Comparison of ENCODE assay signal across 11 mouse cellular contexts in the genomic region with DNA sequence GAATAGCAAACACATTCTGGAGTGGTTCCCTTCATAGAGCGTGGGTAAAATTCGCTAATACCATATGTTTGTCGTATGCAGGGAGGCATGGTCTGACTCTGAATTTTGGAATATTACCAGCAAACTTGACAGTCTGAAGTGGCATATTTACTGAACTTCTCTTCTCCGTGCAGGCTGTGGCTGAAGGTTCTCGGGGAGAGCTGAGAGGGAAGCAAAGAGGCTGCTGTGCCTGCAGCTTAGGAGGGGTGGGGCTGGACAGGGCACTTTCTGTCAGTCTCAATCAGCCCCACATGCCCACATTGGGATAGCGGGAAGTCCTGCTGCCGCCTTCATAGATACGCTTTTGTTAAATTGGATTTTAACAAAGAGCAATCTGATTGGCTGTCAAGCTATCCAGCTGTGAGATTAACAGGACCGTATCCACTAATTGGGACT.
DNase-seq lines count a peak whose midpoint lies in the region; ATAC-seq and TF ChIP-seq lines count a peak whose summit lies in the region.
"Had no signal": no experiment of that assay in that cellular context is flagged by ENCODE, and none has a peak within 500 bp of the region (broad histone marks: within the 10 kb centered on the region; RNA-seq: fewer than 3 reads in every experiment).

No protein-coding gene starts in this region.

- no peak for TF ChIP-seq CTCF in lung, embryonic 14.5 days (IDR thresholded peaks at IDR 0.05; ENCODE audit: low read depth)
- TF ChIP-seq CTCF in midbrain, postnatal 0 days (IDR thresholded peaks at IDR 0.05) = no peak

- H3K36me3 ChIP-seq in lung, embryonic 14.5 days (ENCODE audit: insufficient read depth) = no peaks in the 10 kb centered on the region
- no peaks in the 10 kb centered on the region for H3K36me3 ChIP-seq in embryonic facial prominence, embryonic 13.5 days
- no peaks in the 10 kb centered on the region for H3K36me3 ChIP-seq in hindbrain, embryonic 10.5 days
- H3K36me3 ChIP-seq in midbrain, postnatal 0 days (ENCODE audit: insufficient read depth, low read length) = no peaks in the 10 kb centered on the region
- H3K36me3 ChIP-seq in kidney, embryonic 16.5 days (ENCODE audit: insufficient read depth, low read length) = no peaks in the 10 kb centered on the region

- H3K9me3 ChIP-seq in lung, embryonic 14.5 days (ENCODE audit: low read depth, low read length) = no peaks in the 10 kb centered on the region
- no peaks in the 10 kb centered on the region for H3K9me3 ChIP-seq in embryonic facial prominence, embryonic 13.5 days
- no peaks in the 10 kb centered on the region for H3K9me3 ChIP-seq in hindbrain, embryonic 10.5 days
- no peaks in the 10 kb centered on the region for H3K9me3 ChIP-seq in midbrain, postnatal 0 days (ENCODE audit: low read length)
- no peaks in the 10 kb centered on the region for H3K9me3 ChIP-seq in kidney, embryonic 16.5 days (ENCODE audit: low read length)

- peak; percentile 58 for DNase-seq in lung, embryonic 14.5 days
- DNase-seq in lung, postnatal 25 days (ENCODE audit: low spot score) = no peak
- peak; percentile 12 for DNase-seq in hindbrain, embryonic 10.5 days (ENCODE audit: low spot score)
- DNase-seq in midbrain, postnatal 0 days (ENCODE audit: low spot score) = peak; percentile 64
- no peak for DNase-seq in urinary bladder, adult 18-20 months (ENCODE audit: low spot score in 2 of 2)
- DNase-seq: gastrocnemius, postnatal 14 days; heart, postnatal 14 days; kidney, postnatal 4 days; right cerebral cortex, postnatal 14 days had no signal

- H3K4me2 ChIP-seq in lung, embryonic 14.5 days = peak overlapping the region; percentile 21; the same call in 1 of the 2 replicates
- peak overlapping the region; percentile 40 for H3K4me2 ChIP-seq in embryonic facial prominence, embryonic 13.5 days
- peak overlapping the region; percentile 25; the same call in 1 of the 2 replicates for H3K4me2 ChIP-seq in midbrain, postnatal 0 days (ENCODE audit: low read depth, low read length, poor library complexity, severe bottlenecking)
- no peak overlapping the region for H3K4me2 ChIP-seq in kidney, embryonic 16.5 days (replicated peaks; ENCODE audit: low read depth, low read length)

- no peak overlapping the region for H3K9ac ChIP-seq in lung, embryonic 14.5 days
- no peak overlapping the region for H3K9ac ChIP-seq in embryonic facial prominence, embryonic 13.5 days
- no peak overlapping the region for H3K9ac ChIP-seq in midbrain, postnatal 0 days (replicated peaks; ENCODE audit: low read length, poor library complexity, severe bottlenecking)
- H3K9ac ChIP-seq in kidney, embryonic 16.5 days (replicated peaks; ENCODE audit: low read length) = no peak overlapping the region

- 31% methylated on average over 9 of the region's 9 CpGs for WGBS in lung, embryonic 14.5 days
- WGBS in embryonic facial prominence, embryonic 13.5 days = 30% methylated on average over 9 of the region's 9 CpGs
- 58% methylated on average over 9 of the region's 9 CpGs for WGBS in hindbrain, embryonic 10.5 days
- WGBS in midbrain, postnatal 0 days = 38% methylated on average over 9 of the region's 9 CpGs
- WGBS in kidney, embryonic 16.5 days = 86% methylated on average over 9 of the region's 9 CpGs

- H3K4me1 ChIP-seq in lung, embryonic 14.5 days (ENCODE audit: insufficient read depth) = no peaks in the 10 kb centered on the region; the same call in 1 of the 2 replicates
- peaks cover 21% of the 10 kb centered on the region for H3K4me1 ChIP-seq in embryonic facial prominence, embryonic 13.5 days
- peaks cover 18% of the 10 kb centered on the region; the same call in 1 of the 2 replicates for H3K4me1 ChIP-seq in hindbrain, embryonic 10.5 days (replicated peaks)
- H3K4me1 ChIP-seq in midbrain, postnatal 0 days (ENCODE audit: insufficient read depth, low read length) = no peaks in the 10 kb centered on the region
- no peaks in the 10 kb centered on the region for H3K4me1 ChIP-seq in kidney, embryonic 16.5 days (ENCODE audit: insufficient read depth, low read length)

- no peak overlapping the region for H3K4me3 ChIP-seq in lung, embryonic 14.5 days (ENCODE audit: low read depth, low read length)
- no peak overlapping the region for H3K4me3 ChIP-seq in embryonic facial prominence, embryonic 13.5 days
- no peak overlapping the region for H3K4me3 ChIP-seq in hindbrain, embryonic 10.5 days
- 0 out of 2 replicates have a peak overlapping the region, but pooled peaks have one; percentile 6 for H3K4me3 ChIP-seq in midbrain, postnatal 0 days (ENCODE audit: low read depth, low read length)
- H3K4me3 ChIP-seq in kidney, embryonic 16.5 days (ENCODE audit: low read length) = no peak overlapping the region

- H3K27ac ChIP-seq in lung, embryonic 14.5 days (ENCODE audit: low read depth) = no peak overlapping the region
- peak overlapping the region; percentile 44; the same call in 1 of the 2 replicates for H3K27ac ChIP-seq in embryonic facial prominence, embryonic 13.5 days
- no peak overlapping the region for H3K27ac ChIP-seq in hindbrain, embryonic 10.5 days
- no peak overlapping the region for H3K27ac ChIP-seq in midbrain, postnatal 0 days (ENCODE audit: low read depth, low read length)
- no peak overlapping the region for H3K27ac ChIP-seq in kidney, embryonic 16.5 days (ENCODE audit: low read length)

- peak; percentile 68; the same call in 1 of the 2 replicates for ATAC-seq in lung, embryonic 14.5 days (ENCODE audit: insufficient read depth)
- ATAC-seq in embryonic facial prominence, embryonic 13.5 days (ENCODE audit: insufficient number of reproducible peaks, insufficient read depth, low FRiP score, low TSS enrichment, low read depth) = peak; percentile 71; the same call in 1 of the 2 replicates
- no peak for ATAC-seq in midbrain, postnatal 0 days (ENCODE audit: low FRiP score)
- no peak for ATAC-seq in kidney, embryonic 16.5 days (ENCODE audit: low FRiP score, low TSS enrichment)

- no peaks in the 10 kb centered on the region for H3K27me3 ChIP-seq in lung, embryonic 14.5 days (ENCODE audit: insufficient read depth, low read length)
- H3K27me3 ChIP-seq in embryonic facial prominence, embryonic 13.5 days = no peaks in the 10 kb centered on the region; the same call in 1 of the 2 replicates
- 0 out of 2 replicates have a peak, but pooled peaks cover 3% of the 10 kb centered on the region for H3K27me3 ChIP-seq in hindbrain, embryonic 10.5 days (ENCODE audit: insufficient read depth, poor library complexity, severe bottlenecking)
- no peaks in the 10 kb centered on the region for H3K27me3 ChIP-seq in midbrain, postnatal 0 days (ENCODE audit: insufficient read depth, low read length)
- no peaks in the 10 kb centered on the region for H3K27me3 ChIP-seq in kidney, embryonic 16.5 days (ENCODE audit: insufficient read depth, low read length)

Comparison
In these comparisons a context has a peak if more than half of its experiments do, and no peak if none do; other contexts are left out.
1. DNase-seq: peak in lung, embryonic 14.5 days (single experiment), hindbrain, embryonic 10.5 days (single experiment) and midbrain, postnatal 0 days (single experiment); none in lung, postnatal 25 days (single experiment) and urinary bladder, adult 18-20 months (0 of 2).
2. ATAC-seq: peak in lung, embryonic 14.5 days (single experiment) and embryonic facial prominence, embryonic 13.5 days (single experiment); none in midbrain, postnatal 0 days (single experiment) and kidney, embryonic 16.5 days (single experiment).